Mouse (Mus musculus): ENCODE measurements at regions not wholly inside any gene's neighbourhood (a gene's known extent, or its start where the extent isn't known, plus 50 kb on each side); places are given as distances from the start of the nearest gene placed in this dataset.

- DNase-seq = no peak
Observed at GRCm38 (mm10) chr10:42093176-42093759, 75.0 kb upstream of the Armc2 start.

- DNase-seq = no peak
Observed at GRCm38 (mm10) chr10:42092500-42092899, 74.3 kb upstream of the Armc2 start.

GRCm38 (mm10) chr10:42091546-42092168, 73.4 kb upstream of the Armc2 start:
- DNase-seq = no peak

GRCm38 (mm10) chr10:42090806-42091205, 72.6 kb upstream of the Armc2 start:
- DNase-seq = no peak

GRCm38 (mm10) chr10:42090147-42090546, 71.9 kb upstream of the Armc2 start:
- DNase-seq = no peak

- no peak for DNase-seq
Observed at GRCm38 (mm10) chr10:42089686-42090085, 71.4 kb upstream of the Armc2 start.

GRCm38 (mm10) chr10:42089235-42089625, 71.0 kb upstream of the Armc2 start:
- no peak for DNase-seq

- no peak for DNase-seq
Observed at GRCm38 (mm10) chr10:42088570-42089234, 70.5 kb upstream of the Armc2 start.

- DNase-seq = no peak
Observed at GRCm38 (mm10) chr10:42087906-42088305, 69.7 kb upstream of the Armc2 start.

GRCm38 (mm10) chr10:42086691-42087090, 68.4 kb upstream of the Armc2 start:
- no peak for DNase-seq

GRCm38 (mm10) chr10:42085295-42085694, 67.1 kb upstream of the Armc2 start:
- DNase-seq = no peak

- DNase-seq = no peak
Observed at GRCm38 (mm10) chr10:42082227-42082840, 64.1 kb upstream of the Armc2 start.

GRCm38 (mm10) chr10:42079775-42080174, 61.5 kb upstream of the Armc2 start:
- no peak for DNase-seq

- no peak for DNase-seq
Observed at GRCm38 (mm10) chr10:42076711-42077110, 58.5 kb upstream of the Armc2 start.

GRCm38 (mm10) chr10:42075545-42075944, 57.3 kb upstream of the Armc2 start:
- DNase-seq = no peak

- DNase-seq = no peak
Observed at GRCm38 (mm10) chr10:42072758-42073157, 54.5 kb upstream of the Armc2 start.

- no peak for DNase-seq
Observed at GRCm38 (mm10) chr10:42072131-42072530, 53.9 kb upstream of the Armc2 start.

- no peak for DNase-seq
Observed at GRCm38 (mm10) chr10:42071404-42072024, 53.3 kb upstream of the Armc2 start.

GRCm38 (mm10) chr10:42070611-42071403, 52.6 kb upstream of the Armc2 start:
- peak; percentile 45 for DNase-seq

GRCm38 (mm10) chr10:42069751-42070150, 51.5 kb upstream of the Armc2 start:
- DNase-seq = no peak

- no peak for DNase-seq
Observed at GRCm38 (mm10) chr10:42068497-42068896, 50.3 kb upstream of the Armc2 start.
